Comparison of ENCODE assay signal across 8 mouse cellular contexts in the genomic region with DNA sequence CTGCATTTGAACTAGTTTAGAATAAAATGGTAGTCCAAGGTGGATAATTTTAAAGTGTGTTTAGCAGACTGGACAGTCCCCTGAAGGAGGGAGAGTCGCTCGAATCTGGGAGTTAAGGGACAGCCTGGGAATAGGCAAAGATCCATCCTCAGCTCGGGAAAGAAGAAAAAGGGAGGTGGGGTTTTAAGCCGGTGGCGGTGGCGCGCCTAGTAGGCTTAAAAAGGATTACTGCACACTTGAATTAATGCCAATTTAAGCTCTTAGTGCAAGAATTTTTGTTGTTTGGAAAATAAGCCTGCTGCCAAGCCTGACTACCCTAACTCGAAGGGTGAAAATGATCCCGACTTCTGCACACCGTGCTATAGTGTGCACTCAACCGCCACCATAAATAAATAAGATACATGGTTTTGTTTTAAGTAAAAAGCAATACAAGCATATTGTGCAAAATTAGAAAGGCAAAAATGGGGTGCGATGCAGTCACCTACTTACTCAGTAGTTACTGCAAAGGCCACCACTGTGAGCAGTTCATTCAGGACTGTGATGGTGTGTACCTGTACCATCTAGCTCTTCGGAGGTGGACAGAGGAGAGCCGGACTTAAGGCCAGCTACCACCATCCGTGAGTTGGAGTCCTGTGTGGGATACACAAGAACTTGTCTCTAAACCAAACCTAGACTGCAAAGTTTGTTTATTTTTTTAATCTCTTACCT. TPM values are rescaled to one million over a fixed set of nuclear protein-coding genes. Genes with fewer than 3 reads are reported as not detected.
A peak's percentile ranks its signal among the peaks of the same experiment; 100 is the strongest.
DNase-seq lines count a peak whose midpoint lies in the region; ATAC-seq and TF ChIP-seq lines count a peak whose summit lies in the region.

No protein-coding gene starts in this region.

- H3K27me3 ChIP-seq in cerebellum, adult 2 months (ENCODE audit: control insufficient read depth, insufficient read depth, low read length): no peaks in the 10 kb centered on the region; the same call in 1 of the 2 replicates
- H3K27me3 ChIP-seq in heart, postnatal 0 days (ENCODE audit: control insufficient read depth, insufficient read depth, low read length): no peaks in the 10 kb centered on the region
- H3K27me3 ChIP-seq in limb, embryonic 14.5 days (ENCODE audit: control insufficient read depth, insufficient read depth, low read length): peaks cover 6% of the 10 kb centered on the region; the same call in 1 of the 2 replicates

- no peak for TF ChIP-seq CTCF in cerebellum, adult 2 months (IDR thresholded peaks at IDR 0.05; ENCODE audit: borderline replicate concordance, insufficient read depth, low read depth, low read length)
- TF ChIP-seq CTCF in bone marrow, adult 2 months (IDR thresholded peaks at IDR 0.05; ENCODE audit: control insufficient read depth, insufficient read depth, low read length): no peak
- no peak for TF ChIP-seq CTCF in heart, postnatal 0 days (IDR thresholded peaks at IDR 0.05; ENCODE audit: low read depth)
- no peak for TF ChIP-seq CTCF in olfactory bulb, adult 2 months (IDR thresholded peaks at IDR 0.05; ENCODE audit: insufficient read depth, low read depth, low read length)

- no peaks in the 10 kb centered on the region for H3K36me3 ChIP-seq in heart, postnatal 0 days (replicated peaks; ENCODE audit: control insufficient read depth, insufficient read depth, low read length)
- no peaks in the 10 kb centered on the region for H3K36me3 ChIP-seq in limb, embryonic 14.5 days (ENCODE audit: control insufficient read depth, insufficient read depth, low read length)

- no peak overlapping the region; the same call in 1 of the 2 replicates for H3K27ac ChIP-seq in cerebellum, adult 2 months (ENCODE audit: insufficient read depth, low read length)
- peak overlapping the region; percentile 96; the same call in 1 of the 2 replicates for H3K27ac ChIP-seq in bone marrow, adult 2 months (ENCODE audit: control insufficient read depth, insufficient read depth, low read depth, low read length, poor library complexity)
- peak overlapping the region; percentile 98 for H3K27ac ChIP-seq in heart, postnatal 0 days (ENCODE audit: low read depth)
- peak overlapping the region; percentile 87 for H3K27ac ChIP-seq in limb, embryonic 14.5 days (replicated peaks; ENCODE audit: low read depth, low read length)
- peak overlapping the region; percentile 50 for H3K27ac ChIP-seq in olfactory bulb, adult 2 months (ENCODE audit: insufficient read depth, low read depth, low read length)

- peak overlapping the region; percentile 19 for H3K4me3 ChIP-seq in cerebellum, adult 2 months (replicated peaks; ENCODE audit: insufficient read depth, low read depth, low read length)
- H3K4me3 ChIP-seq in bone marrow, adult 2 months (replicated peaks; ENCODE audit: control insufficient read depth, low read depth, low read length): peak overlapping the region; percentile 46
- H3K4me3 ChIP-seq in heart, postnatal 0 days (ENCODE audit: low read depth, low read length): peak overlapping the region; percentile 82
- H3K4me3 ChIP-seq in limb, embryonic 14.5 days (replicated peaks; ENCODE audit: low read length): peak overlapping the region; percentile 64
- H3K4me3 ChIP-seq in olfactory bulb, adult 2 months (ENCODE audit: insufficient read depth, low read depth, low read length): no peak overlapping the region

- no peak for DNase-seq in cerebellum, adult 2 months
- no peak for DNase-seq in cerebellum, postnatal 10 days
- peak; percentile 57 for DNase-seq in heart, postnatal 0 days (ENCODE audit: low spot score)
- DNase-seq in limb, embryonic 14.5 days (ENCODE audit: low spot score): peak; percentile 35
- no peak for DNase-seq in left cerebral cortex, postnatal 10 days (ENCODE audit: extremely low spot score in 1 of 2, low spot score in 2 of 2)
- DNase-seq in urinary bladder, postnatal 36 days (ENCODE audit: low spot score in 2 of 2): no peak

- no peaks in the 10 kb centered on the region for H3K9me3 ChIP-seq in heart, postnatal 0 days (replicated peaks; ENCODE audit: control insufficient read depth, low read length)
- no peaks in the 10 kb centered on the region for H3K9me3 ChIP-seq in limb, embryonic 14.5 days (ENCODE audit: control insufficient read depth, low read length)

- intact Hi-C loops in left cerebral cortex, postnatal 10 days (cut with DNase I): no loop called here

- H3K4me1 ChIP-seq in cerebellum, adult 2 months (ENCODE audit: control insufficient read depth, insufficient read depth, low read length): no peaks in the 10 kb centered on the region
- peaks cover 6% of the 10 kb centered on the region for H3K4me1 ChIP-seq in bone marrow, adult 2 months (ENCODE audit: control insufficient read depth, insufficient read depth, low read length)
- H3K4me1 ChIP-seq in heart, postnatal 0 days (ENCODE audit: control insufficient read depth, insufficient read depth): peaks cover 21% of the 10 kb centered on the region
- H3K4me1 ChIP-seq in limb, embryonic 14.5 days (ENCODE audit: control insufficient read depth, insufficient read depth, low read length): peaks cover 21% of the 10 kb centered on the region
- peaks cover 31% of the 10 kb centered on the region for H3K4me1 ChIP-seq in olfactory bulb, adult 2 months (ENCODE audit: control insufficient read depth, insufficient read depth, low read length)

- peak overlapping the region; percentile 93 for H3K4me2 ChIP-seq in heart, postnatal 0 days (ENCODE audit: low read depth, low read length)
- peak overlapping the region; percentile 99 for H3K4me2 ChIP-seq in limb, embryonic 14.5 days (replicated peaks; ENCODE audit: low read depth, low read length, severe bottlenecking)

- peak overlapping the region; percentile 56 for H3K9ac ChIP-seq in heart, postnatal 0 days (replicated peaks; ENCODE audit: low read depth, low read length)
- H3K9ac ChIP-seq in limb, embryonic 14.5 days (ENCODE audit: low read depth, low read length, severe bottlenecking): peak overlapping the region; percentile 47

- 44% methylated on average over 15 of the region's 15 CpGs for WGBS in cerebellum, adult 2 months
- WGBS in bone marrow, adult 2 months: 22% methylated on average over 15 of the region's 15 CpGs
- 29% methylated on average over 15 of the region's 15 CpGs for WGBS in heart, postnatal 0 days
- WGBS in limb, embryonic 14.5 days: 37% methylated on average over 15 of the region's 15 CpGs
- WGBS in olfactory bulb, adult 2 months: 26% methylated on average over 15 of the region's 15 CpGs

- TF ChIP-seq POLR2A in cerebellum, adult 2 months (IDR thresholded peaks at IDR 0.05; ENCODE audit: borderline replicate concordance, insufficient read depth, low read length): no peak
- TF ChIP-seq POLR2A in bone marrow, adult 2 months (IDR thresholded peaks at IDR 0.05; ENCODE audit: borderline replicate concordance, control insufficient read depth, low read depth, low read length): no peak
- TF ChIP-seq POLR2A in limb, embryonic 14.5 days (IDR thresholded peaks at IDR 0.05; ENCODE audit: borderline replicate concordance, extremely low read depth, insufficient read depth, insufficient read length): no peak
- TF ChIP-seq POLR2A in olfactory bulb, adult 2 months (IDR thresholded peaks at IDR 0.05; ENCODE audit: insufficient read depth, low read depth, low read length): no peak

- no peak for ATAC-seq in heart, postnatal 0 days (ENCODE audit: insufficient read depth, low read depth)
- ATAC-seq in limb, embryonic 14.5 days (ENCODE audit: low FRiP score, low read depth): no peak

- no peak for TF ChIP-seq EP300 in heart, postnatal 0 days (IDR thresholded peaks at IDR 0.05; ENCODE audit: low read depth)

RNA-seq across cellular contexts. Expression of a gene that starts 3.8 kb away (rescaled TPM):
- 22.2 and 24.1 TPM in 2 replicates for polyA plus RNA-seq in cerebellum, adult 2 months (2012; rRNA removed)
- polyA plus RNA-seq in bone marrow, adult 2 months (2011; ENCODE audit: insufficient read depth, insufficient read length, low replicate concordance, missing spikeins): 11.5 and 27.9 TPM in 2 replicates
- total RNA-seq in heart, postnatal 0 days (2014; rRNA removed; ENCODE audit: low replicate concordance): 43.6 and 79.4 TPM in 2 replicates
- polyA plus RNA-seq in heart, postnatal 0 days (2015; fragmentation: Nextera tagmentation; extraction: Ambion mirVana): 43.9 and 49.8 TPM in 2 replicates
- polyA plus RNA-seq in limb, embryonic 14.5 days (2012; rRNA removed): 20.3 and 24.4 TPM in 2 replicates
- 21.7 and 22.5 TPM in 2 replicates for polyA plus RNA-seq in limb, embryonic 14.5 days (2014; fragmentation: Nextera tagmentation; extraction: Ambion mirVana)
- polyA plus RNA-seq in olfactory bulb, adult 2 months (2012; ENCODE audit: insufficient read depth, insufficient read length, low replicate concordance, missing spikeins): not detected in 2 replicates
- total RNA-seq in left cerebral cortex, postnatal 10 days (2021): 10 to 100 TPM; 31.3 to 32.5 TPM

RNA-seq across cellular contexts. Expression of a gene that starts 43.1 kb away (rescaled TPM):
- polyA plus RNA-seq in cerebellum, adult 2 months (2012; rRNA removed): 9.2 and 9.8 TPM in 2 replicates
- 1.8 and 5.5 TPM in 2 replicates for polyA plus RNA-seq in bone marrow, adult 2 months (2011; ENCODE audit: insufficient read depth, insufficient read length, low replicate concordance, missing spikeins)
- total RNA-seq in heart, postnatal 0 days (2014; rRNA removed; ENCODE audit: low replicate concordance): 4.5 and 5.2 TPM in 2 replicates
- polyA plus RNA-seq in heart, postnatal 0 days (2015; fragmentation: Nextera tagmentation; extraction: Ambion mirVana): 3.1 and 3.7 TPM in 2 replicates
- 9.9 and 13.5 TPM in 2 replicates for polyA plus RNA-seq in limb, embryonic 14.5 days (2012; rRNA removed)
- 9.5 and 9.9 TPM in 2 replicates for polyA plus RNA-seq in limb, embryonic 14.5 days (2014; fragmentation: Nextera tagmentation; extraction: Ambion mirVana)
- polyA plus RNA-seq in olfactory bulb, adult 2 months (2012; ENCODE audit: insufficient read depth, insufficient read length, low replicate concordance, missing spikeins): not detected in 2 replicates
- total RNA-seq in left cerebral cortex, postnatal 10 days (2021): 10 to 100 TPM; 11.2 to 12.2 TPM

RNA-seq across cellular contexts. Expression of a gene that starts 43.2 kb away (rescaled TPM):
- polyA plus RNA-seq in cerebellum, adult 2 months (2012; rRNA removed): 56.6 and 61.3 TPM in 2 replicates
- polyA plus RNA-seq in bone marrow, adult 2 months (2011; ENCODE audit: insufficient read depth, insufficient read length, low replicate concordance, missing spikeins): 33.0 and 39.3 TPM in 2 replicates
- total RNA-seq in heart, postnatal 0 days (2014; rRNA removed; ENCODE audit: low replicate concordance): 54.9 and 65.9 TPM in 2 replicates
- polyA plus RNA-seq in heart, postnatal 0 days (2015; fragmentation: Nextera tagmentation; extraction: Ambion mirVana): 105 and 113 TPM in 2 replicates
- 59.5 and 68.8 TPM in 2 replicates for polyA plus RNA-seq in limb, embryonic 14.5 days (2012; rRNA removed)
- 124 and 126 TPM in 2 replicates for polyA plus RNA-seq in limb, embryonic 14.5 days (2014; fragmentation: Nextera tagmentation; extraction: Ambion mirVana)
- not detected in 2 replicates for polyA plus RNA-seq in olfactory bulb, adult 2 months (2012; ENCODE audit: insufficient read depth, insufficient read length, low replicate concordance, missing spikeins)
- total RNA-seq in left cerebral cortex, postnatal 10 days (2021): 10 to 100 TPM; 52.4 to 60.4 TPM

Comparison
In these comparisons a context has a peak if more than half of its experiments do, and no peak if none do; other contexts are left out.
1. DNase-seq: peak in heart, postnatal 0 days (single experiment) and limb, embryonic 14.5 days (single experiment); none in cerebellum, adult 2 months (0 of 2), cerebellum, postnatal 10 days (0 of 2), left cerebral cortex, postnatal 10 days (0 of 2) and urinary bladder, postnatal 36 days (0 of 2).